Mouse (Mus musculus) embryo, embryonic 11.5 days (tissue): Measurements from ENCODE around the gene Reck.
A peak's percentile ranks its signal among the peaks of the same experiment; 100 is the strongest.

Experiments
- DNase-seq: peaks from one replicate; pipeline ENCODE4 v3.0.0-alpha.2; 2012; ENCODE audit warnings: low read depth, low spot score

Reck gene

GRCm38 (mm10) chr4:43875160-43875918, at the start of gene Reck:
Gene Reck, plus strand, starts transcription at chr4:43875530.
- peak; percentile 84 for DNase-seq

DNA sequence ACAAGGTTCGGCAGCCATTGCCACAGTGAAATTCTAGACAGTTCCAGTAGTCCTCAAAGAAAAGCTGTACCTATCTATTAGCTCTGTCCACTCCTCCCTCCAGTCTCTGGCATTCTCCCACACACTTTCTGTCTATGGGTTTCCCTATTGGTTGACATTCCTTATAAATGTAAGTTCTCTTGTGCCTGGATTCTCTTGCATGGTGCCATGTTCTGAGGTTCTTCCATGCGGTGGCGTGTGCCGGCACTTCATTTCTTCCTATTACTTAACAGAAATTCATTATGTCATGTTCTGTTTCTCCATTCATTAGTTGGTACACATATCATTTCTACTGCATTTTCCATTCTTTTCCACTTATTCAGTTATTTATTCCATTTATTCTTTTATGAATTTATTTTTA, 46.5 kb upstream of the Reck start:
- no peak for DNase-seq

- DNase-seq = no peak
Measured at GRCm38 (mm10) chr4:43832031-43832430, 43.3 kb upstream of the Reck start.

DNA sequence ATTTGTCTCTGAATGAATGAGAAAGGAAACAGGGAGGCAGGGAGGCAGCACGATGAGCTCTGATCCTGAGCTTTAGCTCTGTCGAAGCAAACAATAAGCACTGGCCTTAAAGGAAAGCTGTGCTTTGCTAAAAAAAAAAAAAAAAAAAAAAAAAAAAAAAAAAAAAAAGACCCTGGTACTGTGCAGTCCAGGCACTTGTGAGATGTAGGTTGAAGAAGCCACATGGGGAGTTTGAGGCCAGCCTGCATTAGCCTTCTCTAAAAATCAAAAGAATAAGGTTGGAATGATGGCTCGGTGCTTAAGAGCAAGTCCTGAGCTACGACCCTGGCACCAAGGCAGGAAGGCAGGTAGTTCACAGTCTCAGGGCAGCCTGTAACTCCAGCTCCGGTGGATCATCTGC, 41.6 kb upstream of the Reck start:
- DNase-seq = no peak

GRCm38 (mm10) chr4:43834749-43835148, 40.6 kb upstream of the Reck start:
- DNase-seq = no peak

GRCm38 (mm10) chr4:43838326-43838725, 37.0 kb upstream of the Reck start:
- DNase-seq = no peak

GRCm38 (mm10) chr4:43840101-43840500, 35.2 kb upstream of the Reck start, which contains the start of gene Olfr157:
Gene Olfr157, minus strand, starts transcription at chr4:43840201.
- DNase-seq = no peak

DNA sequence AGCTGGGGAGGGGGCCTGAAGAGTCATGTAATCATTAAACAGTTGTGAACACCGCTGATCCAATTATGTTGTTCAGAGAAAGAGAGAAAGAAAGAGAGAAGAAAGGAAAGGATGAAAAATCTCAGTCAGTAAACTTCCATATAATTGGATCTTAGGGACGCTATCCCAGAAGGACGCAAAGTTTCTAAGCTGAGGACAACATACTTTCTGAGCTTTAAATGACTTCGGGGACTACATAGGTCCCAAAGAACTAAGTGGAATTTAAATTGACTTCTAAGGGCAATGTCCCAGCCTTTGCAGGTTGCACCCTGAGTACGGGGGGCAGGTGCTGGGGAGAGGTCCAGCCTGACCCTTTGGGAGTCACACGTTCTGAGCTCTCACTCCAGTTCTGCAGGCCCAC, 24.1 kb upstream of the Reck start, which contains the start of gene Olfr155:
Gene Olfr155 (plus strand): TSS at position 301 of the 400 bp plus-strand sequence.
- no peak for DNase-seq

DNA sequence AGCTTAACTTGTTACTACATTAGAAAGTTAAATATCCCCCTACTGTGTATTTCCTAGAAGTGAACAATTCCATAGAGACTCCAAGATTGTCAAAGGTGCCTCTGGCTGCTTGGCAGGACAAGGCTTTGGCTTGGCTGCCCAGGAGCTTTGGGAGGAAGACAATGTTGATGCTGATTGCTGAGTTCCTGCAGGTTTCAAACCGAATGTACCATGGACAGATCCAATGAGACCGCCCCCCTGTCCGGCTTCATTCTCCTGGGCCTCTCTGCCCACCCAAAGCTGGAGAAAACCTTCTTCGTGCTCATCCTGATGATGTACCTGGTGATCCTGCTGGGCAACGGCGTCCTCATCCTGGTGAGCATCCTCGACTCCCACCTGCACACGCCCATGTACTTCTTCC, 21.2 kb upstream of the Reck start:
- DNase-seq = no peak

DNA sequence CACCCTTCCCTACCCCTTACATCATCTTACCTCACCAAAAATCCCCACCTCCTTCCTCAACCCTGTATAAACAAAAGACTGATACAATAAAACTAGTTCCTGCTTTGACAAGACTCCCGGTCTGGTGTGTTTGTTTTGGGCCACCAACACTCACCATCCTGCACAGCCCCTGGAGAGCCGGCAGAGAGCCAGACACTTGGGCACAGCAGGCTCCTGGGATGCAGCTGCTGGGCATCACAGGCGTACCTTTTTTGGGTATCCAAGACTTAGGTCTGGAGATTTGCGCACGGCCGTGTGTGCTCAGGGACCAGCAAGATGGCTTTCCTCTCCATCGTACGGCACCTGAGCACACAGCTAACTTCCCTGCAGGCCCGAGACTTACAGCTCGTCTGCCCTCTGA, 15.4 kb upstream of the Reck start:
- DNase-seq = no peak

GRCm38 (mm10) chr4:43860744-43861519, 14.4 kb upstream of the Reck start:
- peak; percentile 48 for DNase-seq

- no peak for DNase-seq
Measured at GRCm38 (mm10) chr4:43863298-43863697, 12.0 kb upstream of the Reck start.

DNA sequence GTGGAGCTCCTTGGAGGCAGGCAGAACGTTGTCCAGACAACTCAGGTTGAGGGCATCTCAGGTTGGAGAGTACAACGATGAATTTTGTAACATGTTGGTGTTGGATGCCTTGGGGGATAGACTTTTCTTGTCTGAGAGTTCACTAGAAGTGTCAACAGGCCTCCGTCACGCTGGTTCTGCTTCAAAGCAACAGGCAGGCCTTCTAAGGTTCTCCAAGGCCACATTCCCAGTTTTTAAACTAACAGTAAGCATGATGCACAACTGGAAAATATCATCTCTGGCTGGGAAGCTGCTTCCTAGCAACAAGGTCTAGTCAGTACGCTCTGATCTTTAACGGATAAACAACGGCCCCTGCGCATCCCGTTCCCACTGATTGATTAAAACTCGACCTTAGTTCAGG, 5.5 kb upstream of the Reck start:
- DNase-seq = no peak

- DNase-seq = no peak
Measured at GRCm38 (mm10) chr4:43874501-43874900, 829 bp upstream of the Reck start.

DNA sequence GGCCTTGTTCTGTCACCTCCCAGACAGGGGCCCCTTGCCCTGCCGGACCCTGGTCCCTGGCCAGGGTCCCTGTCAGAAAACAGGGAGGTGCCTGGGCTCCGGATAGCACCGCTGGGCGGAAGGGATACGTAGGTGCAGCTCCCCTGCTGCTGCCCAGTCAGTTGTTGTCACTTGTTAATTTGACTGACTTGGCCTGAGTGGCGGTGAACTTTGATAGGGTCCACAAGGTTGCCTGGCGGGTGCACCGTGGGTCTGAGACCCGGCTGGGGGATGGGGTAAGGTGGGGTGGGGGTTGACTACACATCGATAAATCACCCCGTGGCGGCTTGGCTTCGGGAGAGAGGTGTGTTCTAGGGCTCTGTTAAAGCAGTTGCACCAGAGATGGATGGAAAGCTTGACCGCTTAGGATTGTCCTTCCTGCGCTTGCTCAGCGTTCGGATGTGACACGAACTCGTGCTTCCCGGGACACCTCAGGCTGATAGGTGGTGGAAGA, 635 bp downstream of the Reck start:
- DNase-seq = no peak

DNA sequence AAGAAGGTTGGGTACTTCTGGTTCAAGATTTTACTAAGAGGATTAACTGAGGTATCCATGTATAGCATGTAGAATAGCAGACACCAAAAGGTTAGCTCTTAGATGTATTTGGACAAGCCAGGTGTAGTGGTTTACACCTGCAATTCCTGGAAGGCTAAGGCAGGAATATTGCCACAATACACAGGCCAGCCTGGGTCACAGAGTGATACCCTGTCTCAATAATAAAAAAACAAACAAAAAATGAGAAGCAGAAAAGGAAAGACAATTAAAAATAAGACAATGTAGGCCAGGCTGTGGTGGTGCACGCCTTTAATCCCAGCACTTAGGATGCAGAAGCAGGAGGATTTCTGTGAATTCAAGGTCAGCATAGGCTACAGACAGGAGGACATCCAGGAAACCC, 1.9 kb downstream of the Reck start:
- no peak for DNase-seq

GRCm38 (mm10) chr4:43878121-43878776, 2.9 kb downstream of the Reck start:
- DNase-seq = no peak

- DNase-seq = no peak
Measured at GRCm38 (mm10) chr4:43879566-43879965, 4.2 kb downstream of the Reck start.

- DNase-seq = no peak
Measured at GRCm38 (mm10) chr4:43884196-43884595, 8.9 kb downstream of the Reck start.

DNA sequence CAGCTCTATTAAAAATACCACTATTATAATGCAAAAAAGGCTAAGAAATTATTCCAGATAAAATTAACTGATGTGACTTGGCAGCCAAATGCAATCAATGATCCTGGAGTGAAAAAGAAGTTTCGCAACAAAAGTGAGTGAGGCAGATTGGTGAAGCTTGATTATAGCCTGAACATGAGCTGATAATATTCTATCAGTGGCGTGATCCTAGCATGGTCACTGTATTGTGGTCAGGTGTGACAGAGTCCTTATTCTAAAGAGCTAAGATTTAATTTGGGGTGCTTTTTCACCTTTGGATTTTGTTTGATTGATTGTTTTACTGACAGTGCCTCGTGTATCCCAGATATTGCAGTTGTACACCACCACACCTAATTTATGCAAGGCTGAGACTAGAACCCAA, 15.9 kb downstream of the Reck start:
- no peak for DNase-seq

GRCm38 (mm10) chr4:43897209-43897608, 21.9 kb downstream of the Reck start:
- DNase-seq = no peak

GRCm38 (mm10) chr4:43899197-43899596, 23.9 kb downstream of the Reck start:
- DNase-seq = no peak
